Mouse (Mus musculus) MEL (cell line): ENCODE data around the gene Reep1. TPM values are rescaled to one million over a fixed set of nuclear protein-coding genes. Genes with fewer than 3 reads are reported as not detected.

Experiments
- DNase-seq: peaks from one replicate; pipeline ENCODE4 v3.0.0; 2011; ENCODE audit warnings: low read depth, low spot score
- H3K27ac ChIP-seq: 2 replicates; pipeline ENCODE4 v1.5.1; 2012; ENCODE audit warnings: low read depth, mild to moderate bottlenecking, control low read depth, low read length, moderate library complexity; ENCODE audit not compliant: control insufficient read depth
- H3K27me3 ChIP-seq, 2 experiments: fragments of 150-350 bp in 1 of 2; sonication (generic) in 1 of 2; 2 replicates each; pipeline ENCODE4 v1.6.1; 2012; ENCODE audit warnings: low read length in 2 of 2, mild to moderate bottlenecking in 2 of 2, improper control_type of control experiment in 1 of 2, moderate library complexity in 1 of 2; ENCODE audit not compliant: insufficient read depth in 2 of 2, control insufficient read depth in 1 of 2
- H3K36me3 ChIP-seq, 2 experiments: 2 replicates each; pipeline ENCODE4 v1.6.1; 2012 to 2014; ENCODE audit warnings: low read length in 2 of 2, improper control_type of control experiment in 1 of 2, inconsistent platforms in 1 of 2, mild to moderate bottlenecking in 1 of 2; ENCODE audit not compliant: insufficient read depth in 2 of 2, control insufficient read depth in 1 of 2
- H3K4me1 ChIP-seq, 2 experiments: fragments of 150-350 bp in 1 of 2; sonication (generic) in 1 of 2; 2 replicates each; pipeline ENCODE4 v1.6.1; 2012; ENCODE audit warnings: low read length in 2 of 2, improper control_type of control experiment in 1 of 2, mild to moderate bottlenecking in 1 of 2; ENCODE audit not compliant: insufficient read depth in 2 of 2, control insufficient read depth in 1 of 2
- H3K4me3 ChIP-seq, 2 experiments: fragments of 150-350 bp in 1 of 2; sonication (generic) in 1 of 2; 2 replicates each; pipeline ENCODE4 v1.5.1; 2012; ENCODE audit warnings: low read depth in 2 of 2, low read length in 2 of 2, mild to moderate bottlenecking in 2 of 2, moderate library complexity in 2 of 2, control low read depth in 1 of 2, improper control_type of control experiment in 1 of 2; ENCODE audit not compliant: control insufficient read depth in 1 of 2, insufficient read depth in 1 of 2
- H3K79me2 ChIP-seq: 2 replicates; pipeline ENCODE4 v1.6.1; 2012; ENCODE audit warnings: mild to moderate bottlenecking, low read length, moderate library complexity; ENCODE audit not compliant: control insufficient read depth, poor library complexity, insufficient read depth
- H3K9ac ChIP-seq: 2 replicates; pipeline ENCODE4 v1.6.1; 2012; ENCODE audit warnings: low read depth, mild to moderate bottlenecking, control low read depth, low read length, moderate library complexity; ENCODE audit not compliant: control insufficient read depth, poor library complexity, severe bottlenecking
- H3K9me3 ChIP-seq: fragments of 150-350 bp; sonication (generic); replicated peaks from 2 replicates; pipeline ENCODE4 v1.6.1; 2012; ENCODE audit warnings: mild to moderate bottlenecking, low read length, improper control_type of control experiment, moderate library complexity; ENCODE audit not compliant: insufficient read depth
- BHLHE40 ChIP-seq: IDR thresholded peaks from 2 replicates; pipeline ENCODE4 v1.6.1; 2012; ENCODE audit warnings: low read depth, mild to moderate bottlenecking, inconsistent platforms, low read length, improper control_type of control experiment, borderline replicate concordance
- CHD1 ChIP-seq: IDR thresholded peaks from 2 replicates; pipeline ENCODE4 v1.6.1; 2012; ENCODE audit warnings: low read depth, mild to moderate bottlenecking, inconsistent platforms, low read length, improper control_type of control experiment
- CHD2 ChIP-seq: IDR thresholded peaks from 2 replicates; pipeline ENCODE4 v1.6.1; 2011; ENCODE audit warnings: low read length, improper control_type of control experiment
- ETS1 ChIP-seq: IDR thresholded peaks from 2 replicates; pipeline ENCODE4 v1.6.1; 2012; ENCODE audit warnings: low read depth, mild to moderate bottlenecking, inconsistent platforms, low read length, improper control_type of control experiment, moderate library complexity
- GATA1 ChIP-seq: IDR thresholded peaks from 2 replicates; pipeline ENCODE4 v1.6.1; 2011; ENCODE audit warnings: low read depth, low read length, improper control_type of control experiment
- HCFC1 ChIP-seq: IDR thresholded peaks from 2 replicates; pipeline ENCODE4 v1.6.1; 2012; ENCODE audit warnings: low read depth, mild to moderate bottlenecking, inconsistent platforms, low read length, improper control_type of control experiment, moderate library complexity
- KAT2A ChIP-seq: conservative IDR thresholded peaks from 2 replicates; pipeline ENCODE4 v1.6.1; 2012; ENCODE audit warnings: low read depth, low read length, improper control_type of control experiment, inconsistent platforms
- MAZ ChIP-seq: IDR thresholded peaks from 2 replicates; pipeline ENCODE4 v1.6.1; 2012; ENCODE audit warnings: low read depth, mild to moderate bottlenecking, inconsistent platforms, low read length, improper control_type of control experiment
- MEF2A ChIP-seq: IDR thresholded peaks from 2 replicates; pipeline ENCODE4 v1.6.1; 2014; ENCODE audit warnings: low read depth, mild to moderate bottlenecking, inconsistent platforms, low read length, improper control_type of control experiment; ENCODE audit not compliant: poor library complexity, insufficient replicate concordance, severe bottlenecking; ENCODE audit errors: extremely low read depth
- MYB ChIP-seq: IDR thresholded peaks from 2 replicates; pipeline ENCODE4 v1.6.1; 2011; ENCODE audit warnings: mild to moderate bottlenecking, low read depth, low read length, improper control_type of control experiment
- MYC ChIP-seq: IDR thresholded peaks from 2 replicates; pipeline ENCODE4 v1.6.1; 2011; ENCODE audit warnings: low read depth, mild to moderate bottlenecking, low read length, improper control_type of control experiment, moderate library complexity
- NELFE ChIP-seq: IDR thresholded peaks from 2 replicates; pipeline ENCODE4 v1.6.1; 2011; ENCODE audit warnings: low read depth, low read length, improper control_type of control experiment
- NRF1 ChIP-seq: IDR thresholded peaks from 2 replicates; pipeline ENCODE4 v1.6.1; 2014; ENCODE audit warnings: low read depth, mild to moderate bottlenecking, inconsistent platforms, low read length, improper control_type of control experiment, moderate library complexity; ENCODE audit not compliant: poor library complexity, insufficient read depth, severe bottlenecking
- POLR2A ChIP-seq, 2 experiments: IDR thresholded peaks; 2 replicates each; pipeline ENCODE4 v1.6.1; 2011 to 2012; ENCODE audit warnings: low read length in 2 of 2, mild to moderate bottlenecking in 2 of 2, control low read depth in 1 of 2, improper control_type of control experiment in 1 of 2, low read depth in 1 of 2, moderate library complexity in 1 of 2; ENCODE audit not compliant: control insufficient read depth in 1 of 2, insufficient read depth in 1 of 2, poor library complexity in 1 of 2
- POLR2AphosphoS5 ChIP-seq: IDR thresholded peaks from 2 replicates; pipeline ENCODE4 v1.6.1; 2012; ENCODE audit warnings: low read depth, borderline replicate concordance, mild to moderate bottlenecking, inconsistent platforms, low read length, moderate library complexity, mixed read lengths
- RAD21 ChIP-seq: IDR thresholded peaks from 2 replicates; pipeline ENCODE4 v1.6.1; 2011; ENCODE audit warnings: mild to moderate bottlenecking, low read depth, low read length, improper control_type of control experiment
- SIN3A ChIP-seq: IDR thresholded peaks from 2 replicates; pipeline ENCODE4 v1.6.1; 2012; ENCODE audit warnings: low read length, improper control_type of control experiment, inconsistent platforms
- SMC3 ChIP-seq: IDR thresholded peaks from 2 replicates; pipeline ENCODE4 v1.6.1; 2011; ENCODE audit warnings: low read depth, low read length, improper control_type of control experiment
- TAL1 ChIP-seq: IDR thresholded peaks from 2 replicates; pipeline ENCODE4 v1.6.1; 2012; ENCODE audit warnings: mild to moderate bottlenecking, inconsistent platforms, low read length, moderate library complexity, mixed read lengths
- TCF12 ChIP-seq: IDR thresholded peaks from 2 replicates; pipeline ENCODE4 v1.6.1; 2014; ENCODE audit warnings: low read depth, mild to moderate bottlenecking, inconsistent platforms, low read length, improper control_type of control experiment, moderate library complexity
- UBTF ChIP-seq: IDR thresholded peaks from 2 replicates; pipeline ENCODE4 v1.6.1; 2012; ENCODE audit warnings: low read depth, mild to moderate bottlenecking, inconsistent platforms, low read length, improper control_type of control experiment, moderate library complexity, borderline replicate concordance; ENCODE audit not compliant: insufficient read depth
- USF1 ChIP-seq: IDR thresholded peaks from 2 replicates; pipeline ENCODE4 v1.6.1; 2014; ENCODE audit warnings: low read depth, mild to moderate bottlenecking, inconsistent platforms, low read length, improper control_type of control experiment, moderate library complexity
- USF2 ChIP-seq, 2 experiments: IDR thresholded peaks; 2 replicates each; pipeline ENCODE4 v1.6.1; 2011 to 2012; ENCODE audit warnings: improper control_type of control experiment in 2 of 2, low read length in 2 of 2, borderline replicate concordance in 1 of 2, inconsistent platforms in 1 of 2, low read depth in 1 of 2, mild to moderate bottlenecking in 1 of 2; ENCODE audit not compliant: insufficient read depth in 1 of 2
- ZC3H11A ChIP-seq: IDR thresholded peaks from 2 replicates; pipeline ENCODE4 v1.6.1; 2012; ENCODE audit warnings: low read depth, mild to moderate bottlenecking, inconsistent platforms, low read length, improper control_type of control experiment
- ZKSCAN1 ChIP-seq: IDR thresholded peaks from 2 replicates; pipeline ENCODE4 v1.6.1; 2012; ENCODE audit warnings: low read depth, mild to moderate bottlenecking, inconsistent platforms, low read length, improper control_type of control experiment, moderate library complexity
- ZMIZ1 ChIP-seq: IDR thresholded peaks from 2 replicates; pipeline ENCODE4 v1.6.1; 2012; ENCODE audit warnings: low read depth, mild to moderate bottlenecking, inconsistent platforms, low read length, improper control_type of control experiment, moderate library complexity
- ZNF384 ChIP-seq: IDR thresholded peaks from 2 replicates; pipeline ENCODE4 v1.6.1; 2012; ENCODE audit warnings: low read depth, mild to moderate bottlenecking, inconsistent platforms, low read length, improper control_type of control experiment
- polyA plus RNA-seq, 2 experiments: library from polyadenylated mRNA; stranded (reverse) in 1 of 2; unstranded in 1 of 2; fragments of >175 nt in 1 of 2; fragments of >200 nt in 1 of 2; gene quantifications; 2 replicates each; pipeline versions ENCODE4 v1.2.1 to v1.2.4; 2012; ENCODE audit warnings: low replicate concordance in 2 of 2, low read depth in 1 of 2; ENCODE audit not compliant: insufficient read length in 2 of 2, insufficient read depth in 1 of 2, missing spikeins in 1 of 2
- total RNA-seq: library from RNA; depleted of rRNA; stranded (reverse); fragments of 300-350 nt; gene quantifications from 2 replicates; pipeline ENCODE4 v1.2.3, GENCODE M21; 2012

Gene Reep1
- total and polyA plus RNA-seq, 3 experiments: 0.12 to 0.36 TPM; not detected in 1

DNA sequence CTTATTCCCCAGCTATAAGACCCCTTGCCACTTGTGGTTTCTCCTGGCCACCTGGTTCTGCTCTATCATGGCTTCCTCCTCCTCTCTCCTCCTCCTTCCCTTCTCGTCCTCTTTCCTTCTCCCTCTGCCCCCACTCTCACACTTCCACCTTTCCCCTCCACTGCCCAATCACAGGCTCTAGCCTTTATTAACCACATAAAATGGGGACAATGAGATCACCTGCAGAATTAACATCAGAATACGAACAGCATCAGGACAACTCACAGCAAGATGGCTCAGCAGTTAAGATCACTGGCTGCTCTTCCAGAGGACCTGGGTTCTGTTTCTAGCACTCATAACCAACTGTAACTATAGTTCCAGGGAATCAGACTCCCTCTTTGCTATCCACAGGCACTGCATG is 72.5 kb downstream of the Reep1 start:
- Histone ChIP-seq H3K9ac (no peak overlapping the region), H3K27me3 (peaks cover 0 to 1% of the 10 kb centered on the region in 2 experiments; a peak in 2 of 4 replicates), H3K4me1 (no peaks in the 10 kb centered on the region), H3K9me3 (no peaks in the 10 kb centered on the region), H3K27ac (no peak overlapping the region), H3K36me3 (no peaks in the 10 kb centered on the region), H3K79me2 (no peaks in the 10 kb centered on the region; the same call in 1 of the 2 replicates), H3K4me3 (no peak overlapping the region)
- no peak for DNase-seq
- TF ChIP-seq MAZ (no peak), NELFE (no peak), ZMIZ1 (no peak), SMC3 (no peak), CHD1 (no peak), ETS1 (no peak), SIN3A (no peak), CHD2 (no peak), MYC (no peak), POLR2A (IDR thresholded peaks at IDR 0.05; ENCODE audit: control insufficient read depth in 1 of 2, insufficient read depth in 1 of 2, low read depth in 1 of 2, low read length in 2 of 2, poor library complexity in 1 of 2) (no peak), MEF2A (no peak), ZKSCAN1 (no peak), POLR2AphosphoS5 (no peak), RAD21 (no peak), KAT2A (no peak), TAL1 (no peak), NRF1 (no peak), HCFC1 (no peak), ZNF384 (no peak), MYB (no peak)

GRCm38 (mm10) chr6:71780431-71780830 is 73.1 kb downstream of the Reep1 start:
- Histone ChIP-seq H3K4me3 (no peak overlapping the region), H3K27ac (no peak overlapping the region), H3K27me3 (peaks cover 0 to 1% of the 10 kb centered on the region in 2 experiments; a peak in 2 of 4 replicates), H3K36me3 (no peaks in the 10 kb centered on the region), H3K79me2 (no peaks in the 10 kb centered on the region; the same call in 1 of the 2 replicates), H3K9me3 (no peaks in the 10 kb centered on the region), H3K9ac (no peak overlapping the region), H3K4me1 (no peaks in the 10 kb centered on the region)
- TF ChIP-seq TCF12 (no peak), MEF2A (no peak), BHLHE40 (no peak), NELFE (no peak), USF2 (IDR thresholded peaks at IDR 0.05; ENCODE audit: borderline replicate concordance in 1 of 2, insufficient read depth in 1 of 2, low read depth in 1 of 2, low read length in 2 of 2) (no peak), USF1 (no peak), POLR2A (IDR thresholded peaks at IDR 0.05; ENCODE audit: control insufficient read depth in 1 of 2, insufficient read depth in 1 of 2, low read depth in 1 of 2, low read length in 2 of 2, poor library complexity in 1 of 2) (no peak), TAL1 (no peak), SIN3A (no peak), ZC3H11A (no peak), GATA1 (no peak), UBTF (no peak), NRF1 (no peak), POLR2AphosphoS5 (no peak)
- no peak for DNase-seq
